Mouse (Mus musculus): Measurements from ENCODE around the gene Srgap3. TPM values are rescaled to one million over a fixed set of nuclear protein-coding genes. Genes with fewer than 3 reads are reported as not detected.

Gene Srgap3
- polyA plus RNA-seq, 1 experiment, result 7.1 TPM

GRCm38 (mm10) chr6:112684065-112684464 is 263.0 kb downstream of the Srgap3 start:
- H3K27me3 ChIP-seq (ENCODE audit: control insufficient read depth, insufficient read depth, low read length), result no peaks in the 10 kb centered on the region
- H3K4me3 ChIP-seq (ENCODE audit: control insufficient read depth, low read depth, low read length), result no peak overlapping the region
- no peaks in the 10 kb centered on the region; the same call in 1 of the 2 replicates for H3K36me3 ChIP-seq (ENCODE audit: control insufficient read depth, insufficient read depth, low read length)
- TF ChIP-seq CTCF (IDR thresholded peaks at IDR 0.05; ENCODE audit: control insufficient read depth, insufficient read depth, insufficient replicate concordance, low read depth, low read length) (no peak), POLR2A (IDR thresholded peaks at IDR 0.05; ENCODE audit: control insufficient read depth, low read depth, low read length) (no peak)
- H3K4me1 ChIP-seq (ENCODE audit: control insufficient read depth, insufficient read depth, low read length), result no peaks in the 10 kb centered on the region
- no peak overlapping the region for H3K27ac ChIP-seq (ENCODE audit: control insufficient read depth, insufficient read depth, low read depth, low read length)

Other genes with a start within 250 kb of the Srgap3 start
- 45.0 and 54.4 TPM in 2 replicates for gene Thumpd3, start 99.0 kb upstream of the Srgap3 start, polyA plus RNA-seq (2012; rRNA removed)
- gene Setd5, start 130.1 kb upstream of the Srgap3 start, polyA plus RNA-seq (2012; rRNA removed), result 21.3 TPM in 2 replicates
- gene Lhfpl4, start 248.1 kb upstream of the Srgap3 start, polyA plus RNA-seq (2012; rRNA removed), result 0.49 and 0.65 TPM in 2 replicates